Mouse (Mus musculus) ES-Bruce4 (cell line): ENCODE measurements around the gene 1700012B07Rik.

Source experiments
- CTCF ChIP-seq: IDR thresholded peaks from one replicate; pipeline ENCODE4 v1.8.1; 2011; ENCODE audit warnings: low read depth, low read length
- POLR2A ChIP-seq: IDR thresholded peaks from one replicate; pipeline ENCODE4 v1.8.1; 2011; ENCODE audit warnings: low read length; ENCODE audit not compliant: insufficient read depth

- TF ChIP-seq CTCF: no peak
- no peak for TF ChIP-seq POLR2A
Measured at GRCm38 (mm10) chr11:109737967-109738366, 89.9 kb downstream of the 1700012B07Rik start.
